Mouse (Mus musculus): ENCODE measurements at regions not wholly inside any gene's neighbourhood (a gene's known extent, or its start where the extent isn't known, plus 50 kb on each side); places are given as distances from the start of the nearest gene placed in this dataset.

DNA sequence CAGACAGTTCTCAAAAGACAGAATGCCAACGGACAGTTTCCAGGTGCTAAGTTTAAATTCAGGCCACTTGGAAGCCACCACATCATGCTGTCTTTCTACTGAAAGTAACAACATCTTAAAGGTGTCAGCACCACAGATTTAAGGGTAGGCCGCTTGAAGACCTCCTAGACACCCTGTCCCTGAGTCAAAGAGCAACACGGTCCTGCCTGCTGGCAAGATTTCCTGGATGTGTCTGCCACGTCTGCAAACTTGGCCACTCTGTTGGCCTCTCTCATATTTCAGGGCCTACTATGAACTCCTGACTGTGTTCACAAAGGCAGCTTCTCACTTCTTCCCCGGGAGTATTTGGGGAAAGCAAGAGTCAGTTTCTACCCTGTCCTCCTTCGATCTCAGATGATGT is 194.7 kb upstream of the Esrrg start:
- DNase-seq = no peak

DNA sequence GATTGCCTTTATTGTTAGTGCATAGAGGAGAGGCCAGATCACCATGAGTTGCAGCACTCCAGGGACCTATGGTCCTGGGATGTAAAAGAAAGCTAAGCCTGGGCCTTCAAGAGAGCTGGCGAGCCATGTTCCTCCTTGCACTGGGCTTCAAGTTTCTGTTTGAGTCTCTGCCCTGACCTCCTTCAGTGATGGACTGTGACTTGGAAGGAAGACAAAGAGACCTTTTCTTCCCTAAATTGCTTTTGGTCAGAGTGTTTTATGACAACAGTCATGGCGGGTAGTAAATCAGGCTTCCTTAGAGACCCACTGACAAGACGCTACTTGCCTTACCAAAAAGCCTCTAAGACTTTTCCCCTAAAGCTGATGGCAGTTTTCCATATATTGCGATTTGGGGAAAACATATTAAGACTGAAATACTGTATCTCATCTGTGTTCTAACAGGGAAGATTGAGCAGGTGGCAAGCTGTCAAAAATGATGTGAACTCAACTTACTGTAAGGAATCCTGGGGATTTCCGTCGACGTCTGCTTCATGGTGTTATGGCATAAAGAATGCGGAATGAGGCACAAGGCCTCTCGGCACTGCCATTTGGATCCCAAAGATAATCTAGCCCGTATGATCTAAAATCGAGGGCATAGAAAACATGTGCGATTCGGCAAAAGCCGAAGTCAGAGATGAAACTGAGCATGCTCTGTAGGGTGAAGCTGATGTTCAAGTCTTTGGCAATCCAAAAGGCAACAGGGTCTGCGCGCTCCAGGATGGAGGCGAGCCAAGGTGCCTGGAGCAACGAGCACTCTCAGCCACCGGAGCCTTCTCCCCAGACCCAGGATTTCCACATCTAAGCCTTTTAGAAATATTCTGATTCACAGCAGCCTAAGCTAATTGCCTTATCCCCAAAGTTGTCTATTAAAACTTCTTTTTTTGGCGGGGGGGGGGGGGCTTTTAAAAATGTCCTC is 190.1 kb upstream of the Esrrg start:
- DNase-seq = no peak

DNA sequence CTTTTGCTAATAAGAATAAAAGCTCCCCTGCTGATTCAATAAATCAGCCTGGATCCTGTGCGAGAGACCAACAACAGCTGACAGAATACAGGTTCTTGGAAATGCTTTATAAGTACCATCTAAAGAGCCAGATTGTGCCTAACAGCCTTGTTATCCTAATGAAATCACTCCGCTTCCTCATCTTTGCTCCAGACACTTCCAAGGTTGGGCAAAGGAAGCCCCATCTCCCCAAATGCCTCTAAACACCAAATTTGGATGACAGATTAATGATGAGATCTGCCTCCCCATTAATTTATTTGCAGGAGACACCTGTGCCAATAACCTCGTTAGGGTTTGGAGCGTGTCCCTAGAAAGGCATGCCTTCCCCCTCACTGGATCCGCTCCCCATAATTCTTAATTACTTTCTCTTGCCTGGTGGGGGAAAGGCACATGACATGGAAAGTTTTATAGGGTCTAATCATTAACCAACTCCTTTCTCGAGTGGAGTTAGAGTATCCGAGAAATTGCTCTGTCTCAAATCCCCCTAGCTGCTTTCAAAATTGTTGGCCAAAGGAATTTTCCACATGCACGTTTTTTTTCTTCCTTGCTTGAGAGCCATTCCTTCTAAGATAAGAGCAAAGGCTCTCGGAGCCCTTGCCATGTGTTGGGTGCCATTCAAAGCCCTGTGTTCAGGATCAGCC is 179.9 kb upstream of the Esrrg start:
- DNase-seq = no peak

- DNase-seq = no peak
Observed at GRCm38 (mm10) chr1:187433716-187434634, 174.6 kb upstream of the Esrrg start.

DNA sequence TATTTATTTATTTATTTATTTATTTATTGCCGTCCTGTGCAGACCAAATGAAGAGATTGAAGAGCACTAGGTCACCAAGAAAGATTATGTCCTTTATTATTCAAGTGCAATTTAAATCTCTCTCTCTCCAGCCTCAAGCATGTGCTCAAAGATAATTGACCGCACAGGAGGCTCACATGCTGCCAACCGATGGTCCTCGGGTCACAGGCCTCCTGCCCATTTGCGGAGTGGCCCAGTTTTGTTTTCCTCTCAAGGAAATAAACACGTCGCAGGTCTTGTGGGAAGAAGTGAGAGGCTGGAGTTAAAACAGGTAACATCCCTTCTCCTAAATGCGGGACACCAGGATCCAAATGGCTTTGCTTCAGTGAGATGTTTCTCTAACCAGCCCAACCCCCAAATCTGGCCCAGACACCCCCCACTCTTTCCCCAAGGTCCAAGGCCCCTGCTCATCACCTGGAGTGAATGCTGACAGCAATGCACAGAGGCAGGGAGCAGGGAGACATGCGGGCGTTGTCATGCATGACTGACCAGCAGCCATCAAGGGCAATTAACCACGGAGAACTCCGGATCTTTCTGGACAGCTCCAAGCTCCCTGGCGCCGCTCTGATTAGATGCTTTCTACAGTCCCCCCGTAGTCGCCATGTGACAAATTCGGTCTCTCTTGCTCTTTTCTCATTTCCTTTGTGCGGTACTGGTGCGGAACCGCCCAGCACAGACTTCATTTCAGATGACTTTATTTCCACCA is 169.2 kb upstream of the Esrrg start:
- no peak for DNase-seq

- DNase-seq = no peak
Observed at GRCm38 (mm10) chr1:187441668-187442193, 166.9 kb upstream of the Esrrg start.

- no peak for DNase-seq
Observed at GRCm38 (mm10) chr1:187446511-187446910, 162.1 kb upstream of the Esrrg start.

DNA sequence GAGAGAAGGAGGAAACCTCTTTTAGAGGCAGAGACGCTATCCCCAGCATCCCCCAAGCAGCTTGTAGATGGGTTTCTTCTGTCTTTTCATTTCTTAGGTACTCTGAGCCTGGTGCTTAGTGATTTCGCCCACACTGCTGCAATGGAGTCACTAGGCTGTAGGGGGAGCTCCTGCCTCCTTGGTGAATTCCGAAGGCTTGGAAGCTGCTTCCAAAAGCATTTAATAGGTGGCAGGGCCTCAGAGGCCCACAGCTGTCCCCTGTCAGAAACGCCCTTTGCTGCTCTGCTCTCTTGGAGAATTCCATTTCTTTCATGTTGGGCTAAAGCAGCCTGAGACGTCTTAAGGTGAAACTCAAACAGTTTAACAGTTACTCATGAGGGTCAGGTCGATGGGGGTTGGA is 160.4 kb upstream of the Esrrg start:
- peak; percentile 84 for DNase-seq

DNA sequence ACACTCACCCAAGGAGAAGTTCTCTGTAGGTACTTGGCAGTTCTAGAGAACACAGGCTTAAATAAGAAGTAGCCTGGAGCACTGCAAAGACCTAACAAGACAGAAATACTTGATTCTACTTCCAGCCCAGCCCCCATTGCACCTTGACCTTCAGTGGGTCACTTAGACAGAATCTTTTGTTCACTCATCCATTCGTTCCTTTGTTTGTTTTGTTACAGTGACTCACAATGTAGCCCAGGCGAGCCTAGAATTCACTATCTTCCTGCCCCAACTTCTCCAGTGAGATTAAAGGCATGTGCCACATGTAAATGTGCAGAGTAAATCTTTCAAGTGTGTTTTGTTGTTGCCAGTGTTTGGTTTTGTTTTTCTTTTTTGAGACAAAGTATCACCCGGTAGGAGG is 158.5 kb upstream of the Esrrg start:
- no peak for DNase-seq

DNA sequence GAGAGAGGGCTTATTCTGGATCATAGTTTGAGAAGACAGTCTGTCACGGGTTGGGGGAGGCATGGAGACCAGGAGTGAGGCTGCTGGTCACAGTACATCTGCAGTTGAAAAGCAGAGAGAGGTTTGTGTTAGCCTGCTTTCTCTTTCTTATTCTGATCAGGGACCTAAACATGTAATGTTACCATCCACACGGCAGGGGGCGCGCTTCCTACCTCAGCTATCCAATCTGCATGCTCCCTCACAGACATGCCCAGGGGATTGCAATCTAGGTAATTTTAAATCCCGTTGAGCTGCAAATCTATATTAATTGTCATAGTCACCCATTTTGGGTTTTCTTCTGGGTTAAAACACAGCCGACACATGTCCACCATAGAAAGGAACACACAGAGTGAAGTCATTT is 156.4 kb upstream of the Esrrg start:
- DNase-seq = peak; percentile 26

- peak; percentile 17 for DNase-seq
Observed at GRCm38 (mm10) chr1:187454431-187454830, 154.2 kb upstream of the Esrrg start.

- peak; percentile 16 for DNase-seq
Observed at GRCm38 (mm10) chr1:187484821-187485220, 123.8 kb upstream of the Esrrg start.

DNA sequence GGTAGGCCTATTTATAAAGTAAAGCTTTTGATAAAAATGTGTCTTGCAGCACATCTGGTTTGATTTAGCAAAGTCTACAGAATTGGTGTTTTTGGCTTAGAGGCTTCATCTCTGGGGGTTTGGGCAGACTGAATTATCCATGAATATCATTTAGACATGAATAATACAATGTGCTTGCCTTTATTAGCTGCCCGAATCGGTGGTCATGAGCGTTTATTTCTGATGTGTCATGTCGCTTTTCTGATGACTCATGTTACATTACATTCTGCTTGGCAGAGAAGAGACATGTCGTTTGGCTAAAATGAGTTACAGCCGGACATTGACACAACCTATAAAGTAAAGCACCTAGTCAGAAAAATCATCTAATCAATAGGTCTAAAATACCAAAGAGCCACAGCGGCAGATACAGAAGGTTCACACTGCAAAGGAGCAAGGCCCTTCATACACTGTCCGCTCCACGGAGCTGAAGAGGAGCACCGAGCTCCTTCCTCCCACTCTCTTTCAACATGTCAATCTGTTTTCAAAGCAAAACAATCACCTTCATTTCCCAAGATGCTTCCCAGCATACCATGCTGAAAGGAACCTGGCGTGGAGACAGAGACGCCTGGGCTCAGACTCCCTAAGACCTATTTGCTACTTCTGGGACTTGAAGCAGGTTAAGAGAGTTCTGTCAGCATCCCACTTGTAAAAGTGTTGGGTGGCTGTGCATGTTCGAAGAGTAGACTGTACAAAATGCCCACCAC is 120.5 kb upstream of the Esrrg start:
- no peak for DNase-seq

DNA sequence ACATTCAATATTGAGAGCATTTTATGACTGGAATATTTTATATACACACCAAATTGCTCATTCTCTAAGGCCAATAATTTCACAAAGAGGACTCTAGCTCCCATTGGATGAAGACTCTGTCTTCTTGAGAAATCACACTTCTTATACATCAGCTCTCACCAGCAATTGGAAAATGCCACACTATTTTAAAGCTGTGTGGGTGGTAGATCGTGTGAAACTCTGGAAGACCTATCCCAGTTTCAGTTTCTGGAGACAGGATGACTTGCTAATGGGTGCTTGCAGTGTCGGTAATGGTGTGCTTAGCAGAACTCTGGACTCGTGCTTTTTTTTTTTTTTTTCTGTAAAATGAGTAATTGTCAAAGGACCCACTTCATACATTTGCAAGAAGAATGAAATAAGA is 119.1 kb upstream of the Esrrg start:
- no peak for DNase-seq

- no peak for DNase-seq
Observed at GRCm38 (mm10) chr1:187505368-187505767, 103.2 kb upstream of the Esrrg start.

- no peak for DNase-seq
Observed at GRCm38 (mm10) chr1:187507217-187507616, 101.4 kb upstream of the Esrrg start.

GRCm38 (mm10) chr1:187531349-187531922 is 77.2 kb upstream of the Esrrg start:
- DNase-seq = no peak

GRCm38 (mm10) chr1:187536263-187536662 is 72.3 kb upstream of the Esrrg start:
- no peak for DNase-seq

- DNase-seq = no peak
Observed at GRCm38 (mm10) chr1:187556718-187557117, 51.9 kb upstream of the Esrrg start.

All from lung, postnatal 36 days (tissue).